Mouse (Mus musculus) E14TG2a.4 (cell line): ENCODE results near the gene Slc24a3.

Experiments
- CTCF ChIP-seq: conservative IDR thresholded peaks from 2 replicates; pipeline ENCODE4 v1.5.1; 2014; ENCODE audit warnings: low read length
- NANOG ChIP-seq: IDR thresholded peaks from 2 replicates; pipeline ENCODE4 v1.6.1; 2014; ENCODE audit warnings: borderline replicate concordance, low read length, mixed read lengths

DNA sequence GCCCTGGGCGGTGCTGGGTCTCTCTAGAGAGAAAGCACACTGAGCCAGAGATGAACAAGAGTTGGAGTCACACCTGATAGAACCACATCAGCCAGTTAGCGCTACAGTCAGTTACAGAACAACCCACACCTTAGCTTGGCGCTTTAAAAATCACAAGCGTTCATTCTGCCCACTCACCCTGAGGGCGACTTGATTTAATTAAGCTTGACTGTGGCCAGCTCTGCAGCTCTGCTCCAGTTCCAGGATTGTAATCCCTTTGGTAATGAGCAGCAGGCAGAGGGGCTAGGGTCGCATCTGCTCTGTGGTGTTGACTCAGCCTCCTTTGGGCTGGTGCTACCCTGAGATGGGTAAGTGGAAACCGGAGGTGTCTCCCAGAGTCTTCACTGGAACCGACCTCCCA lies 446.2 kb downstream of the Slc24a3 start:
- no peak for TF ChIP-seq CTCF
- TF ChIP-seq NANOG, result no peak
